Mouse (Mus musculus): ENCODE results near the gene Sae1. TPM values are rescaled to one million over a fixed set of nuclear protein-coding genes. Genes with fewer than 3 reads are reported as not detected.

Gene Sae1
- polyA plus RNA-seq, 1 experiment from 2014 or later, result 282 TPM

- H3K27me3 ChIP-seq, result no peaks in the 10 kb centered on the region
- no peak overlapping the region for H3K4me2 ChIP-seq
- no peak overlapping the region for H3K27ac ChIP-seq
- peaks cover 75% of the 10 kb centered on the region for H3K36me3 ChIP-seq
- H3K9me3 ChIP-seq, result no peaks in the 10 kb centered on the region
- no peak overlapping the region for H3K4me3 ChIP-seq
- no peaks in the 10 kb centered on the region for H3K4me1 ChIP-seq
- no peak overlapping the region for H3K9ac ChIP-seq
- no peak for ATAC-seq (ENCODE audit: insufficient number of reproducible peaks, low FRiP score, low TSS enrichment, low read depth)
- 90% methylated on average over 2 of the region's 2 CpGs for WGBS
Observed at GRCm38 (mm10) chr7:16370596-16370995, 17.0 kb downstream of the Sae1 start.

- Histone ChIP-seq H3K27ac (no peak overlapping the region), H3K9ac (no peak overlapping the region), H3K27me3 (no peaks in the 10 kb centered on the region), H3K36me3 (peaks cover 79% of the 10 kb centered on the region), H3K4me2 (no peak overlapping the region), H3K9me3 (no peaks in the 10 kb centered on the region), H3K4me3 (no peak overlapping the region), H3K4me1 (no peaks in the 10 kb centered on the region)
- ATAC-seq (ENCODE audit: insufficient number of reproducible peaks, low FRiP score, low TSS enrichment, low read depth), result no peak
- 73% methylated on average over 2 of the region's 2 CpGs for WGBS
Observed at GRCm38 (mm10) chr7:16368835-16369234, 18.8 kb downstream of the Sae1 start.

- 68% methylated on average over 4 of the region's 4 CpGs for WGBS
- no peaks in the 10 kb centered on the region for H3K9me3 ChIP-seq
- no peak overlapping the region for H3K4me2 ChIP-seq
- H3K27ac ChIP-seq, result no peak overlapping the region
- H3K27me3 ChIP-seq, result no peaks in the 10 kb centered on the region
- no peak overlapping the region for H3K4me3 ChIP-seq
- peaks cover 86% of the 10 kb centered on the region for H3K36me3 ChIP-seq
- no peaks in the 10 kb centered on the region for H3K4me1 ChIP-seq
- H3K9ac ChIP-seq, result no peak overlapping the region
- ATAC-seq (ENCODE audit: insufficient number of reproducible peaks, low FRiP score, low TSS enrichment, low read depth), result no peak
Observed at GRCm38 (mm10) chr7:16366669-16367068, 20.9 kb downstream of the Sae1 start.

GRCm38 (mm10) chr7:16366133-16366646 lies 21.4 kb downstream of the Sae1 start:
- no peak overlapping the region for H3K4me2 ChIP-seq
- no peak overlapping the region for H3K9ac ChIP-seq
- WGBS, result 71% methylated on average over 10 of the region's 10 CpGs
- no peaks in the 10 kb centered on the region for H3K9me3 ChIP-seq
- peaks cover 88% of the 10 kb centered on the region for H3K36me3 ChIP-seq
- no peak for ATAC-seq (ENCODE audit: insufficient number of reproducible peaks, low FRiP score, low TSS enrichment, low read depth)
- H3K27ac ChIP-seq, result no peak overlapping the region
- no peak overlapping the region for H3K4me3 ChIP-seq
- no peaks in the 10 kb centered on the region for H3K27me3 ChIP-seq
- no peaks in the 10 kb centered on the region for H3K4me1 ChIP-seq

- peak overlapping the region; percentile 48; the same call in 1 of the 2 replicates for H3K27ac ChIP-seq
- no peaks in the 10 kb centered on the region for H3K4me1 ChIP-seq
- H3K4me3 ChIP-seq, result no peak overlapping the region
- 65% methylated on average over 4 of the region's 4 CpGs for WGBS
- no peaks in the 10 kb centered on the region for H3K9me3 ChIP-seq
- H3K36me3 ChIP-seq, result peaks cover 81% of the 10 kb centered on the region
- H3K9ac ChIP-seq, result no peak overlapping the region
- H3K4me2 ChIP-seq, result no peak overlapping the region
- no peaks in the 10 kb centered on the region for H3K27me3 ChIP-seq
- ATAC-seq (ENCODE audit: insufficient number of reproducible peaks, low FRiP score, low TSS enrichment, low read depth), result no peak
Observed at GRCm38 (mm10) chr7:16364901-16365500, 22.6 kb downstream of the Sae1 start.

- H3K27ac ChIP-seq, result no peak overlapping the region; the same call in 1 of the 2 replicates
- no peaks in the 10 kb centered on the region for H3K9me3 ChIP-seq
- ATAC-seq (ENCODE audit: insufficient number of reproducible peaks, low FRiP score, low TSS enrichment, low read depth), result no peak
- H3K36me3 ChIP-seq, result peaks cover 75% of the 10 kb centered on the region
- H3K4me2 ChIP-seq, result no peak overlapping the region
- H3K27me3 ChIP-seq, result no peaks in the 10 kb centered on the region
- WGBS, result 78% methylated on average over 1 of the region's 1 CpGs
- no peak overlapping the region for H3K9ac ChIP-seq
- no peaks in the 10 kb centered on the region for H3K4me1 ChIP-seq
- H3K4me3 ChIP-seq, result no peak overlapping the region
Observed at GRCm38 (mm10) chr7:16364319-16364718, 23.3 kb downstream of the Sae1 start.

- H3K36me3 ChIP-seq, result peaks cover 64% of the 10 kb centered on the region
- no peaks in the 10 kb centered on the region for H3K27me3 ChIP-seq
- no peaks in the 10 kb centered on the region for H3K4me1 ChIP-seq
- no peak overlapping the region for H3K27ac ChIP-seq
- WGBS, result 83% methylated on average over 3 of the region's 3 CpGs
- H3K9me3 ChIP-seq, result no peaks in the 10 kb centered on the region
- H3K4me3 ChIP-seq, result no peak overlapping the region
- H3K4me2 ChIP-seq, result no peak overlapping the region
- H3K9ac ChIP-seq, result no peak overlapping the region
- ATAC-seq (ENCODE audit: insufficient number of reproducible peaks, low FRiP score, low TSS enrichment, low read depth), result no peak
Observed at GRCm38 (mm10) chr7:16357602-16358001, 30.0 kb downstream of the Sae1 start.

- 90% methylated on average over 3 of the region's 3 CpGs for WGBS
- H3K36me3 ChIP-seq, result peaks cover 68% of the 10 kb centered on the region
- ATAC-seq (ENCODE audit: insufficient number of reproducible peaks, low FRiP score, low TSS enrichment, low read depth), result no peak
Observed at GRCm38 (mm10) chr7:16355854-16356594, 31.6 kb downstream of the Sae1 start.

GRCm38 (mm10) chr7:16349999-16350398 lies 37.6 kb downstream of the Sae1 start:
- Histone ChIP-seq H3K36me3 (peaks cover 64% of the 10 kb centered on the region), H3K9me3 (no peaks in the 10 kb centered on the region), H3K27ac (no peak overlapping the region), H3K4me3 (no peak overlapping the region), H3K4me1 (no peaks in the 10 kb centered on the region), H3K9ac (no peak overlapping the region), H3K4me2 (no peak overlapping the region), H3K27me3 (no peaks in the 10 kb centered on the region)
- ATAC-seq (ENCODE audit: insufficient number of reproducible peaks, low FRiP score, low TSS enrichment, low read depth), result no peak
- 87% methylated on average over 5 of the region's 5 CpGs for WGBS

More at GRCm38 (mm10) chr7:16355854-16356594, 31.6 kb downstream of the Sae1 start:
- Histone ChIP-seq H3K9ac (no peak overlapping the region), H3K9me3 (no peaks in the 10 kb centered on the region), H3K27ac (no peak overlapping the region), H3K4me1 (no peaks in the 10 kb centered on the region), H3K4me3 (no peak overlapping the region), H3K27me3 (no peaks in the 10 kb centered on the region), H3K4me2 (no peak overlapping the region)

GRCm38 (mm10) chr7:16345297-16345696 lies 42.3 kb downstream of the Sae1 start:
- Histone ChIP-seq H3K36me3 (peaks cover 63% of the 10 kb centered on the region), H3K27me3 (no peaks in the 10 kb centered on the region), H3K9me3 (no peaks in the 10 kb centered on the region), H3K4me3 (no peak overlapping the region), H3K27ac (no peak overlapping the region), H3K4me1 (no peaks in the 10 kb centered on the region), H3K9ac (no peak overlapping the region), H3K4me2 (no peak overlapping the region)
- ATAC-seq (ENCODE audit: insufficient number of reproducible peaks, low FRiP score, low TSS enrichment, low read depth), result no peak
- 88% methylated on average over 4 of the region's 4 CpGs for WGBS

- Histone ChIP-seq H3K27me3 (no peaks in the 10 kb centered on the region), H3K4me3 (no peak overlapping the region), H3K9me3 (no peaks in the 10 kb centered on the region), H3K4me2 (no peak overlapping the region), H3K36me3 (peaks cover 58% of the 10 kb centered on the region), H3K9ac (no peak overlapping the region), H3K27ac (no peak overlapping the region), H3K4me1 (no peaks in the 10 kb centered on the region)
- no peak for ATAC-seq (ENCODE audit: insufficient number of reproducible peaks, low FRiP score, low TSS enrichment, low read depth)
- 80% methylated on average over 3 of the region's 3 CpGs for WGBS
Observed at GRCm38 (mm10) chr7:16344598-16344997, 43.0 kb downstream of the Sae1 start.

- H3K27ac ChIP-seq, result no peak overlapping the region
- ATAC-seq (ENCODE audit: insufficient number of reproducible peaks, low FRiP score, low TSS enrichment, low read depth), result no peak
- no peaks in the 10 kb centered on the region for H3K9me3 ChIP-seq
- no peak overlapping the region for H3K9ac ChIP-seq
- H3K4me2 ChIP-seq, result no peak overlapping the region
- H3K27me3 ChIP-seq, result no peaks in the 10 kb centered on the region
- no peak overlapping the region for H3K4me3 ChIP-seq
- WGBS, result 59% methylated on average over 2 of the region's 2 CpGs
- H3K4me1 ChIP-seq, result no peaks in the 10 kb centered on the region
- peaks cover 62% of the 10 kb centered on the region for H3K36me3 ChIP-seq
Observed at GRCm38 (mm10) chr7:16337733-16338132, 49.9 kb downstream of the Sae1 start.

Data from limb, embryonic 15.5 days (tissue).